Mouse (Mus musculus) testis, adult 2 months (tissue): ENCODE data around the gene Cfap157. TPM values are rescaled to one million over a fixed set of nuclear protein-coding genes. Genes with fewer than 3 reads are reported as not detected.
A peak's percentile ranks its signal among the peaks of the same experiment; 100 is the strongest.

Experiments
- H3K27ac ChIP-seq: fragments of 200-500 bp; 2 replicates; pipeline ENCODE4 v1.5.1; 2012; ENCODE audit warnings: low read depth, low read length; ENCODE audit not compliant: control insufficient read depth, insufficient read depth
- H3K27me3 ChIP-seq: fragments of 200-500 bp; 2 replicates; pipeline ENCODE4 v1.6.1; 2012; ENCODE audit warnings: mild to moderate bottlenecking, low read length, moderate library complexity; ENCODE audit not compliant: control insufficient read depth, insufficient read depth
- H3K36me3 ChIP-seq: fragments of 200-500 bp; 2 replicates; pipeline ENCODE4 v1.6.1; 2012; ENCODE audit warnings: mild to moderate bottlenecking, low read length; ENCODE audit not compliant: control insufficient read depth, insufficient read depth
- H3K4me1 ChIP-seq: fragments of 200-500 bp; 2 replicates; pipeline ENCODE4 v1.6.1; 2012; ENCODE audit warnings: low read length; ENCODE audit not compliant: control insufficient read depth, insufficient read depth
- H3K4me3 ChIP-seq: fragments of 200-500 bp; 2 replicates; pipeline ENCODE4 v1.5.1; 2012; ENCODE audit warnings: low read depth, mild to moderate bottlenecking, low read length, moderate library complexity, mixed read lengths; ENCODE audit not compliant: control insufficient read depth
- CTCF ChIP-seq: fragments of 200-500 bp; IDR thresholded peaks from 2 replicates; pipeline ENCODE4 v1.5.1; 2012; ENCODE audit warnings: low read depth, mild to moderate bottlenecking, inconsistent platforms, low read length, moderate library complexity; ENCODE audit not compliant: control insufficient read depth, insufficient read depth, insufficient replicate concordance
- POLR2A ChIP-seq: fragments of 200-500 bp; IDR thresholded peaks from 2 replicates; pipeline ENCODE4 v1.6.1; 2012; ENCODE audit warnings: low read depth, mild to moderate bottlenecking, inconsistent platforms, low read length, moderate library complexity; ENCODE audit not compliant: control insufficient read depth
- polyA plus RNA-seq: library from polyadenylated mRNA; depleted of rRNA; stranded (reverse); fragments of >200 nt; gene quantifications from 2 replicates; pipeline ENCODE4 v1.2.3, GENCODE M21; 2012; rRNA removed

The Cfap157 gene
- polyA plus RNA-seq: 51.6 and 54.7 TPM in 2 replicates

GRCm38 (mm10) chr2:32784048-32784681 lies at the start of gene Cfap157:
Gene Cfap157 (minus strand): TSS chr2:32784428.
- Histone ChIP-seq H3K4me1 (peaks cover 8% of the 10 kb centered on the region), H3K27ac (0 out of 2 replicates have a peak within 1 kb of the TSS, but pooled peaks have one; percentile 43), H3K27me3 (no peaks in the 10 kb centered on the region), H3K36me3 (no peaks in the 10 kb centered on the region), H3K4me3 (peak within 1 kb of the TSS; percentile 91)
- TF ChIP-seq POLR2A (no peak), CTCF (no peak)

DNA sequence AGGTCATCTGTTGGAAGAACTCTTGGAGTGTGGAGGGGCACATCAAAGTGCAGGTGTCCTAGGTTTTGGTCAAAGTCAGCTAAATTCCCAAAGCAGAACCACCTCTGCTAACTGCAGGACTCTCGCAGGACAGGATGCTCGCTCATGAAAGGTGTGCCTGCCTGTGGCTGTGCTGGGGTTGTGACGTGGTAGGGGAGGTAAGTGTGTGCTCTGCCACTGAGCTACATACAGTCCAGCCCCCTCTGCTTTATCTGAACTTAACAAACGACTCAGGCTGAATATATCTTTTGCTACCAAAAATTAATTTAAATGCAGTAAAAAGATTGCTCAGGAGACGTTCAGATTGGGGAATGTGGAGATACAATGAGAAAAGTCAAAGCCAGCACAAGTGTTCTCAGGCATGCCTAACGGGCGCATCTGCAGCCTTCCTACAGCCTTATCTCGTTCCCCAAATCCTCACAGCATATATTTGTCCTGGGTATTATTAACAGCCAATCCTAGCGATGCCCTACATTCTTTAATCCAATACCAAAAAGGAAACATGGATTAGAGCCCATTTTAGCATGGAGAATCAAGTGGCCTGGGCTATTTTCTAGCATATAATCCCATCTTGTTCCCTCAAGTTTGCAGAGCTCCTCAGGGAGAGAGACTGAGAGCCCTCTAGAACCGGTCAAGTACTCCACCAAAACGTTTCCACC lies 44.9 kb upstream of the Cfap157 start:
- Histone ChIP-seq H3K4me1 (peaks cover 3% of the 10 kb centered on the region; the same call in 1 of the 2 replicates), H3K36me3 (no peaks in the 10 kb centered on the region)

GRCm38 (mm10) chr2:32825796-32826195 lies 41.6 kb upstream of the Cfap157 start:
- Histone ChIP-seq H3K36me3 (no peaks in the 10 kb centered on the region), H3K4me1 (peaks cover 3% of the 10 kb centered on the region; the same call in 1 of the 2 replicates), H3K27ac (no peak overlapping the region), H3K27me3 (no peaks in the 10 kb centered on the region), H3K4me3 (no peak overlapping the region)
- TF ChIP-seq CTCF (no peak), POLR2A (no peak)

More for the DNA sequence above, 44.9 kb upstream of the Cfap157 start:
- Histone ChIP-seq H3K4me3 (no peak overlapping the region), H3K27me3 (no peaks in the 10 kb centered on the region), H3K27ac (no peak overlapping the region)
- TF ChIP-seq CTCF (no peak), POLR2A (no peak)

GRCm38 (mm10) chr2:32824778-32825177 lies 40.5 kb upstream of the Cfap157 start:
- H3K4me3 ChIP-seq: no peak overlapping the region
- H3K27ac ChIP-seq: no peak overlapping the region
- no peaks in the 10 kb centered on the region for H3K27me3 ChIP-seq
- no peak for TF ChIP-seq CTCF
- TF ChIP-seq POLR2A: no peak
- H3K4me1 ChIP-seq: peaks cover 3% of the 10 kb centered on the region; the same call in 1 of the 2 replicates
- H3K36me3 ChIP-seq: no peaks in the 10 kb centered on the region

DNA sequence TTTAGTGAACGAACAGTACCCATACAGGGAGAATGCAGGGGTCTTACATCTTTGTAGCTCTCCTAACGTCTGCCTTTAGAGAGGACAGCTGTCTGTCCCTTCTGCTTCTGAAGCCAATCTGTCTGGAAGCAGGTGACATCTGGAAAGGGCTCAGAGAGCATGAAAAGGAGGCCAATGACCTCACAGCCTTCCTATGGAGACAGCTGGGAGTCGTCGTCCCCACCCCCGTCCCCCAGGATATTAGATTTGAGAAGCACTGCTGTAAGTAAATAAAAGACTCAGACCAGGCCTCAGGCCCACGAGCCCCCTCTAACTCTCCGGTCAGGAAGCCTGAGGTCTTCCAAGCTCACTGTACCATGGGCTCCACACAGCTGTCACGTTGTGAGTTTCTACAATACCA lies 40.0 kb upstream of the Cfap157 start:
- H3K36me3 ChIP-seq: no peaks in the 10 kb centered on the region; the same call in 1 of the 2 replicates
- no peaks in the 10 kb centered on the region for H3K27me3 ChIP-seq
- H3K4me3 ChIP-seq: no peak overlapping the region
- H3K4me1 ChIP-seq: peaks cover 3% of the 10 kb centered on the region; the same call in 1 of the 2 replicates
- TF ChIP-seq CTCF (no peak), POLR2A (no peak)
- no peak overlapping the region for H3K27ac ChIP-seq

DNA sequence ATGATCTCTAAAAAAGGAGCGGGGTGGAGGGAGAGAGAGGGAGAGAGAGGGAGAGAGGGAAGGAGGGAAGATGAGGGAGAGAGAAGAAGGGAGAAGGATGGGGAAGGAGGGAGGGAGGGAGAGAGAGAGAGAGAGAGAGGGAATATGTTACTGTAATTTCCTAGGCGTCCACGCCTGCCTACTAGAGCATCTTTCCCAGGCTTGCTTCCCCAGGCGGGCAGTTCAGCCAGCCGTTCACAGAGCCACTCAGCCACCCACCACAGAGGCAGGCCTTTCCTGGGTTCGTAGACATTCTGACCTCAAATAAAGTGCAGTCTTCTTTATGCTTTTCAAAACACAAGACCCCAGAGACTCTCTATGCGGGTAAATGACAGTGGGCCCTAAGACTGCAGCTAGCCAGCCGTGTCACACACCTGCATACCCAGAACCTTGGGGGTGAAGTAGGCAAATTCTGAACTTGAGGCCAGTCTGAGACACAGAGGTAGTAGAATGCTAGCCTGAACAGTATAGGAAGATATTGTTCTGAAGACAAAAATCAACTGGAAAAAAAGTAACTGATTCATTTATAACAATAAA lies 39.4 kb upstream of the Cfap157 start:
- TF ChIP-seq POLR2A (no peak), CTCF (no peak)
- Histone ChIP-seq H3K27ac (no peak overlapping the region), H3K27me3 (no peaks in the 10 kb centered on the region), H3K4me1 (peaks cover 2% of the 10 kb centered on the region; the same call in 1 of the 2 replicates), H3K36me3 (no peaks in the 10 kb centered on the region; the same call in 1 of the 2 replicates), H3K4me3 (no peak overlapping the region)

GRCm38 (mm10) chr2:32823153-32823552 lies 38.9 kb upstream of the Cfap157 start:
- H3K36me3 ChIP-seq: no peaks in the 10 kb centered on the region; the same call in 1 of the 2 replicates
- peaks cover 2% of the 10 kb centered on the region; the same call in 1 of the 2 replicates for H3K4me1 ChIP-seq
- H3K27me3 ChIP-seq: no peaks in the 10 kb centered on the region
- no peak overlapping the region for H3K4me3 ChIP-seq
- no peak overlapping the region for H3K27ac ChIP-seq
- no peak for TF ChIP-seq POLR2A
